Mouse (Mus musculus): ENCODE measurements around the gene Zc2hc1c. TPM values are rescaled to one million over a fixed set of nuclear protein-coding genes. Genes with fewer than 3 reads are reported as not detected.

Gene Zc2hc1c
- polyA plus RNA-seq, 1 experiment from 2014 or later, result 0.96 TPM

DNA sequence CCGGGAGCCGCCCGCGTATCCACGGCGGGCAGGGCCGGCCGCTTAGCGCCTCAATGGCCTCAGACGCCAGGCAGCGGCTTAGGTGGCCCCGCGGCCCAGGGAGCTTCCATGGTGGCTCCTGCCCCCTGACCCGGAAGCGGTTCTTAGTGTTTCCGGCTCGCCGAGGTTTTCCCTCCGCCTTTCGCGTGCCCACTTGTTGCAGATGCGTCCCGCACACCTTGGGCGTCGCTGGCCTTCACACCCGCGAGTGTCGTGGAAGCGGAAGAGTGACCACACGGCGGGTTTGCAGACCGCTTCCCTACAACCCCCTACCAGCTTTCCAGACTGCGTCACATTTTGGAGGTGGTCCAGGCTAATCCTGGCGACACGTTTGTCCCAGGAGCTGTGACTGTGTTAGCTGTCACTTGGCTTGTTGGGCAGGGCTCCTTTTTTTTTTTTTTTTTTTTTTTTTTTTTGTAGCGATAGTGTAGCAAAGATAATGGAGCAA is 50.9 kb downstream of the Zc2hc1c start, which contains the start of gene Nek9:
TSS of gene Nek9 (minus strand) at position 120 of the 487 bp plus-strand sequence.
- Histone ChIP-seq H3K4me2 (peak within 1 kb of the TSS; percentile 76), H3K27me3 (replicated peaks) (no peaks in the 10 kb centered on the region), H3K9me3 (replicated peaks) (no peaks in the 10 kb centered on the region), H3K27ac (ENCODE audit: poor library complexity, severe bottlenecking) (peak within 1 kb of the TSS; percentile 95), H3K4me1 (replicated peaks) (peaks cover 27% of the 10 kb centered on the region), H3K9ac (peak within 1 kb of the TSS; percentile 99), H3K4me3 (peak within 1 kb of the TSS; percentile 91), H3K36me3 (peaks cover 36% of the 10 kb centered on the region)
- ATAC-seq (ENCODE audit: insufficient number of reproducible peaks, low FRiP score), result peak; percentile 88
- WGBS, result under 1% methylated on average over 36 of the region's 36 CpGs

DNA sequence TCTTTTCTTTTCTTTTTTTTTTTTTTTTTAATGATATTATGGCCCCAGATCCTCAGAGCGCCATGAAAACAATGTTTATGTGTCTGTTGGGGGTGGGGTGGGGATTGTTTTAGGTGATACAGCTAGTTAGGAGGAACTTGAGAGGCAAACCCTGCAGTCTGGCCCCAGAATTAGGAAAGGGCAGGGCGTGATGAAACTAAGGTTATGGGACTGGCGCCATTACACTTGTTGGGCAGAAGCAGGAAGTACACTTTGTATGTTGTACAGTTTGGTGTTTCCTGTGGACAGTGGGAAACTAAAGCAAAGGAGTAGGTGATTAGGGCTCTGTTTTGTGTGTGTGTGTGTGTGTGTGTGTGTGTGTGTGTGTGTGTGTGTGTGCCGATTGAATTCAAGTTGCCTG is 51.6 kb downstream of the Zc2hc1c start:
- ATAC-seq (ENCODE audit: insufficient number of reproducible peaks, low FRiP score), result no peak
- H3K9me3 ChIP-seq (replicated peaks), result no peaks in the 10 kb centered on the region
- H3K27ac ChIP-seq (ENCODE audit: poor library complexity, severe bottlenecking), result no peak overlapping the region
- 34% methylated on average over 4 of the region's 4 CpGs for WGBS
- peak overlapping the region; percentile 91 for H3K4me3 ChIP-seq
- peaks cover 35% of the 10 kb centered on the region for H3K36me3 ChIP-seq
- peak overlapping the region; percentile 76 for H3K4me2 ChIP-seq
- no peaks in the 10 kb centered on the region for H3K27me3 ChIP-seq (replicated peaks)
- H3K9ac ChIP-seq, result 0 out of 2 replicates have a peak overlapping the region, but pooled peaks have one; percentile 7
- peaks cover 31% of the 10 kb centered on the region for H3K4me1 ChIP-seq (replicated peaks)

DNA sequence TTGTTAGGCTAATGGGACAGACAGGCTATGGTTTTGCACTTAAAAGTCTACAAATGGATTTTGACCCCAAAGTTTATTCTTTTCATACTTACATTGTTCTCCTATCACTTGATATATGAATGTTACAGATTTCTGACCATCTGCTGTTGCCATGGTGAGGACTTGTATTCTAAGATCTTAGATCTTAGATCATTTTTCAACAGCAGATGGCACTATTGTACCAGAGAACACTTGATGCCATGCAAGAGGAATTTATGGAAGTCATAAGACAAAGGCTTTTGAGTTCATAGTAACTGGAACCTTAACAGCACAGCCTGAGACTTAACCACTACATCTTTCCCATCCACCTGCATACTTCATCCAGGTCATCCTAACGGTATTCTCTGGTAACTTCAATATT is 52.7 kb downstream of the Zc2hc1c start:
- H3K4me3 ChIP-seq, result no peak overlapping the region
- H3K4me2 ChIP-seq, result no peak overlapping the region
- no peak for ATAC-seq (ENCODE audit: insufficient number of reproducible peaks, low FRiP score)
- H3K9me3 ChIP-seq (replicated peaks), result no peaks in the 10 kb centered on the region
- peaks cover 30% of the 10 kb centered on the region for H3K36me3 ChIP-seq
- 0 out of 2 replicates have a peak overlapping the region, but pooled peaks have one; percentile 6 for H3K27ac ChIP-seq (ENCODE audit: poor library complexity, severe bottlenecking)
- 55% methylated on average over 1 of the region's 1 CpGs for WGBS
- H3K4me1 ChIP-seq (replicated peaks), result peaks cover 31% of the 10 kb centered on the region
- H3K27me3 ChIP-seq (replicated peaks), result no peaks in the 10 kb centered on the region
- H3K9ac ChIP-seq, result no peak overlapping the region

DNA sequence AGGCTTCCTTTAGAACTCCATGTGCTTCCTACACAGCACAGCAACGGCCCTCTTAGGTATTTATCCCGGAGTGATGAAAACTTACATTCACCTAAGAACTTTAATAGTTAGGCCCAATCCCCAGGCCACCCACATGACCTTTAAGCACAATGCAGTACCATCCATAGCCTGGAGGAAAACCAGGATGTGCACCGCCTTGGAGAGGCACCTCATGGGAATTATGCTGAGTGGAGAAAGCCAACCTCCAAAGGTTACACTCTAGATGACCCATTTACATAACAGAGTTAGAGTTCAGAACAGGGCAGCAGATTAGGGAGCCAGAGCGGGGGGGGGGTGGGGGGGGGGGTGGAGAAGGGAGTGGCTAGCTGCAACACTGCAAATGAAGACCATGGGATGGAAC is 53.9 kb downstream of the Zc2hc1c start:
- H3K36me3 ChIP-seq, result peaks cover 26% of the 10 kb centered on the region
- H3K9me3 ChIP-seq (replicated peaks), result no peaks in the 10 kb centered on the region
- WGBS, result 84% methylated on average over 4 of the region's 4 CpGs
- H3K27me3 ChIP-seq (replicated peaks), result no peaks in the 10 kb centered on the region
- H3K4me2 ChIP-seq, result no peak overlapping the region
- no peak overlapping the region for H3K4me3 ChIP-seq
- peaks cover 26% of the 10 kb centered on the region for H3K4me1 ChIP-seq (replicated peaks)
- H3K9ac ChIP-seq, result no peak overlapping the region
- no peak overlapping the region for H3K27ac ChIP-seq (ENCODE audit: poor library complexity, severe bottlenecking)
- ATAC-seq (ENCODE audit: insufficient number of reproducible peaks, low FRiP score), result no peak

DNA sequence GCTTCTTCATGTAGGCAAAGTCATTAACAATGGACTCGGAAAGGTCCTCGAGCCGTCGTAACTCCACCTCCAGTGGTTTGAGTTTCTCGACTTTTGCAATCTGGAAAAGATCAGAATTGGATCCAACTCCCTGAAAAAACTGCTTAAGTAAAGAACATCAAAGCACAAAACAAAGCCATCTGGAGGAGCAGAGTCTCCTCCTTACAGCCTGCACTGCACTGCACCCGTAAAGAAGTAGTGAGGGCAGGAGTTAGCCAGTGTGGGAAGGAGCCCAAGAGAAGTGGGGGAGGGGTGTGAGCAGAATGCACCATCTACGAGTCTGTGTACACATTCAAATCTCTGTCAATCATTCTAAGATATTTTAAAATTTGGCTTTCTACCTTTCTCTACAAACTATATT is 55.9 kb downstream of the Zc2hc1c start:
- Histone ChIP-seq H3K36me3 (peaks cover 39% of the 10 kb centered on the region), H3K4me3 (no peak overlapping the region), H3K4me2 (no peak overlapping the region), H3K9me3 (replicated peaks) (no peaks in the 10 kb centered on the region), H3K9ac (no peak overlapping the region), H3K27ac (ENCODE audit: poor library complexity, severe bottlenecking) (no peak overlapping the region), H3K4me1 (replicated peaks) (peaks cover 26% of the 10 kb centered on the region), H3K27me3 (replicated peaks) (no peaks in the 10 kb centered on the region)
- 79% methylated on average over 7 of the region's 7 CpGs for WGBS
- ATAC-seq (ENCODE audit: insufficient number of reproducible peaks, low FRiP score), result no peak

DNA sequence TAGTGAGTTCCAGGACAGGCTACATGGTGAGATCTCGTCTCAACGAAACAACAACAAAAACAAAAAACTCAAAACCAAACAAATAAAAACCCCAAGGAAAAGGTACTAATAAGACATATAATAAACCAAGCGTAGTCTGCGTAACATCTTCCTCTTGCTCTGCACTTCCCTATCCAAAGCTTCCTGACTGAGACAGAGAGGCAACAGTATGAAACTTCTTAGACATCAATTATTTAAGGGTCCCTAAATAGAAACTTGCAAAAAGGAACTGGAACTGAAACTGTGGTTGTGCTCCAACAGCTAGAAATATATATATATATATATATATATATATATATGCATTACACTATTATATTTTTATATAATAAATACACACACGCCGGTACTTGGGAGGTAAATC is 57.2 kb downstream of the Zc2hc1c start:
- peaks cover 19% of the 10 kb centered on the region for H3K4me1 ChIP-seq (replicated peaks)
- H3K27ac ChIP-seq (ENCODE audit: poor library complexity, severe bottlenecking), result no peak overlapping the region
- H3K27me3 ChIP-seq (replicated peaks), result no peaks in the 10 kb centered on the region
- H3K9me3 ChIP-seq (replicated peaks), result no peaks in the 10 kb centered on the region
- no peak for ATAC-seq (ENCODE audit: insufficient number of reproducible peaks, low FRiP score)
- H3K36me3 ChIP-seq, result peaks cover 42% of the 10 kb centered on the region
- no peak overlapping the region for H3K4me2 ChIP-seq
- no peak overlapping the region for H3K4me3 ChIP-seq
- no peak overlapping the region for H3K9ac ChIP-seq
- 90% methylated on average over 6 of the region's 6 CpGs for WGBS

DNA sequence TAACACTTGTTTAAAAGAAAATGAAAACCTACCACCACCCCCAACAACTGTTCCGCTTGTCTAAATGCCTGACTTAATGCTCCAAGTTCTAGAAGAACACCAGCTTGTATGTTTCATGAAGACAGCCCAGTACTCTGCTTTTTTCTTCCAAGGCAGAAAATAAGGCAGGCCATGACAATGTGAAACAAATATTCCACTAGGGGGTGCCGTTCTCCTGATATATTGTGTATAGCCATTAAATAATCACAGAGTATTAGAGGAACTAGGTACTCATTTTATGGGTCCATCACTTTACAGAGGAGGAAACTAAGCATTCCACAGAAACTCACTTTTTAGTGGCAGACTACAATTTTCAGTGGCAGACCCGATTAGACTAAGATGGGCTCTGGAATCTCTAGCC is 58.0 kb downstream of the Zc2hc1c start:
- WGBS, result 51% methylated on average over 3 of the region's 3 CpGs
- H3K27ac ChIP-seq (ENCODE audit: poor library complexity, severe bottlenecking), result no peak overlapping the region
- no peaks in the 10 kb centered on the region for H3K27me3 ChIP-seq (replicated peaks)
- peaks cover 41% of the 10 kb centered on the region for H3K36me3 ChIP-seq
- H3K9me3 ChIP-seq (replicated peaks), result no peaks in the 10 kb centered on the region
- H3K4me3 ChIP-seq, result no peak overlapping the region
- H3K9ac ChIP-seq, result no peak overlapping the region
- ATAC-seq (ENCODE audit: insufficient number of reproducible peaks, low FRiP score), result 0 out of 2 replicates have a peak, but pooled peaks have one; percentile 19
- no peak overlapping the region for H3K4me2 ChIP-seq
- H3K4me1 ChIP-seq (replicated peaks), result peaks cover 21% of the 10 kb centered on the region

DNA sequence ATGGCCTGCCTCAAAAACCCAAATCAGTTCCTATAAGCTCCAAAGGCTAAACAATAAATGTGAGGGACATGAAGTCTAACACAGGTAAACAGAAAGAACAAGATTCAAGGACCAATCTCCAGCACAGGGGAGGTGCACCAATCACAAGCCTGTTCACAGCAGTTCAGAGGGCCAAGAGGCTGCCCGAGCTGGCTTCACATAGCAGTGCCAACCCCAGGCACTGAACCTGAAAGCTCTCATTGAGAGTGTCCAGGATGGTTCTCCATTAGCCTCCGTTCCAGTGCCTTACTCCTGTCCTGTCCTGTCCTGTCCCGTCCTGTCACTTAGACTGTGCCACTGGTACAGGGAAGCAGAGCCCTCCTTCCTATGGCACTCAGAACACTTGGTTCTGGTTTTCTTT is 58.8 kb downstream of the Zc2hc1c start:
- peaks cover 35% of the 10 kb centered on the region for H3K36me3 ChIP-seq
- no peaks in the 10 kb centered on the region for H3K9me3 ChIP-seq (replicated peaks)
- peaks cover 25% of the 10 kb centered on the region for H3K4me1 ChIP-seq (replicated peaks)
- no peak overlapping the region for H3K27ac ChIP-seq (ENCODE audit: poor library complexity, severe bottlenecking)
- ATAC-seq (ENCODE audit: insufficient number of reproducible peaks, low FRiP score), result no peak
- no peaks in the 10 kb centered on the region for H3K27me3 ChIP-seq (replicated peaks)
- no peak overlapping the region for H3K4me2 ChIP-seq
- no peak overlapping the region for H3K4me3 ChIP-seq
- no peak overlapping the region for H3K9ac ChIP-seq
- WGBS, result 76% methylated on average over 3 of the region's 3 CpGs

DNA sequence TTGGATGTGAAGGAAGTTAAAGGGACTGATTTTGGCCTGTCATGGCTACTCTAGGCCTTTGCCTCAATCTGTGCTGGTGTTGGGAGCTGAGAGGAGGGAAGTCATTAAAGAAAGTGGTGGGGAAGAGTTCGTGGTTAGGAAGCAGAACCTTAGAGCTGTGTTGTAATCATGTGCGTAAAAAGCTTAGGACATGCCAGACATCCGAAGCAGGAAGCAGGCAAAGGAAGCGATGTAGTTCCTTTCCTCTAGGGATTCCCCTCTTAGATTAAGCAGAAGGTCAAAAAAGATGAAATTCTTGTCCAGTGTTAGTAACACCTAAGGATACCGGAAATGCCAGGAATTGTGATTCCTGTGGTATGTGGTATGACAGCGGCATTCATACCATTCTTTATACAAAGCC is 59.9 kb downstream of the Zc2hc1c start:
- no peaks in the 10 kb centered on the region for H3K27me3 ChIP-seq (replicated peaks)
- no peak overlapping the region for H3K9ac ChIP-seq
- no peak overlapping the region for H3K27ac ChIP-seq (ENCODE audit: poor library complexity, severe bottlenecking)
- H3K4me3 ChIP-seq, result no peak overlapping the region
- peaks cover 25% of the 10 kb centered on the region for H3K4me1 ChIP-seq (replicated peaks)
- H3K9me3 ChIP-seq (replicated peaks), result no peaks in the 10 kb centered on the region
- no peak overlapping the region for H3K4me2 ChIP-seq
- peaks cover 34% of the 10 kb centered on the region for H3K36me3 ChIP-seq
- 64% methylated on average over 6 of the region's 6 CpGs for WGBS
- no peak for ATAC-seq (ENCODE audit: insufficient number of reproducible peaks, low FRiP score)

Small RNA genes lying within 50 kb of the gene (microRNA-seq; reads per million reads assigned to microRNA genes)
- 0.71 reads per million for gene Mir6938

Other genes with a start within 250 kb of the Zc2hc1c start
- 1.1 and 2.8 TPM in 2 replicates for gene Prox2, start 177.8 kb upstream of the Zc2hc1c start, polyA plus RNA-seq (2016; fragmentation: Nextera tagmentation; extraction: Ambion mirVana)
- 197 and 203 TPM in 2 replicates for gene Dlst, start 177.8 kb upstream of the Zc2hc1c start, polyA plus RNA-seq (2016; fragmentation: Nextera tagmentation; extraction: Ambion mirVana)
- gene Rps6kl1, start 137.3 kb upstream of the Zc2hc1c start, polyA plus RNA-seq (2016; fragmentation: Nextera tagmentation; extraction: Ambion mirVana), result 1.2 and 1.6 TPM in 2 replicates
- 8.3 TPM in 2 replicates for gene Pgf, start 110.8 kb upstream of the Zc2hc1c start, polyA plus RNA-seq (2016; fragmentation: Nextera tagmentation; extraction: Ambion mirVana)
- gene Eif2b2, start 69.1 kb upstream of the Zc2hc1c start, polyA plus RNA-seq (2016; fragmentation: Nextera tagmentation; extraction: Ambion mirVana), result 49.0 and 51.3 TPM in 2 replicates
- gene Mlh3, start 18.0 kb upstream of the Zc2hc1c start, polyA plus RNA-seq (2016; fragmentation: Nextera tagmentation; extraction: Ambion mirVana), result 7.3 and 7.9 TPM in 2 replicates
- gene Acyp1, start 153 bp upstream of the Zc2hc1c start, polyA plus RNA-seq (2016; fragmentation: Nextera tagmentation; extraction: Ambion mirVana), result 70.0 and 75.1 TPM in 2 replicates
- 33.8 and 33.9 TPM in 2 replicates for gene Nek9, start 50.8 kb downstream of the Zc2hc1c start, polyA plus RNA-seq (2016; fragmentation: Nextera tagmentation; extraction: Ambion mirVana)
- 319 and 324 TPM in 2 replicates for gene Tmed10, start 86.3 kb downstream of the Zc2hc1c start, polyA plus RNA-seq (2016; fragmentation: Nextera tagmentation; extraction: Ambion mirVana)
- gene Fos, start 185.3 kb downstream of the Zc2hc1c start, polyA plus RNA-seq (2016; fragmentation: Nextera tagmentation; extraction: Ambion mirVana), result 5.9 and 8.1 TPM in 2 replicates

All from heart, embryonic 12.5 days (tissue).